Mouse (Mus musculus): Measurements from ENCODE around the gene Kcnk4.

Kcnk4 gene

GRCm38 (mm10) chr19:6936299-6936698 lies 2.0 kb upstream of the Kcnk4 start:
- DNase-seq = no peak

GRCm38 (mm10) chr19:6933436-6934194 lies 700 bp downstream of the Kcnk4 start:
- no peak for DNase-seq

DNA sequence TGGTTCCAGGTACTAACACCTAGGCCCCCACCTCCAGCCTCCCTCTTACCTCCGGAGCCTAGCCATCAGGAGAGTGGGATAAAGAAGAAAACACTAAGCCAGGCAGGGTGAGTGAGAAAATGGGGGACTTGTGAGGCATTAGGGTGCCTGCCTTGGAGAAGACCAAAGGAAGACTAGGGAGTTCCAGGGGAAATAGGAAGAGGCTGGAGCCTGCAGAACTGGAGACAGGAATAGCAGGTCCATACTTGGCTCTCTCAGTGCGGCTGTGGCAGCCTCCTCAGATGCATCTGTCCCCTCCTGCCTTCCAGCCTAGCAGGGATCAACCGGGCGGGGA lies 1.2 kb downstream of the Kcnk4 start:
- no peak for DNase-seq

DNA sequence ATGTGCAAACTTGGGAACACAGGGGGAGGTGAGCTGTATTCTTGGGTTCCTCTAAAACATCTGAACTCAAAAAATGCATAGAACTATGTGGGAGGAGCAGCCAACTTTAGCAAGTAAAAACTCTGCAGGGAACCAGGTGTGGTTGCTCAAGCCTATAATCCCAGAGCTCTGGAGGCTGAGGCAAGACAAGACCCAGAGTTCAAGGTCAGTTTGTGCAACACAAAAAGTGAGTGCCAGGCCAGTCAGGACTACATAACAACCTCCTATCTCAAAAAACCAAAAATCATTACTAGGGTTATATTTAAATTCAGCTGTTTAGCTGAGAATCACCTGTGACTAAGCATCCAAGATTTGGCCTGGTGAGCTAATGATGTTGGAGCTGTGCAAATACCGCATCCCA lies 2.3 kb downstream of the Kcnk4 start:
- no peak for DNase-seq

DNA sequence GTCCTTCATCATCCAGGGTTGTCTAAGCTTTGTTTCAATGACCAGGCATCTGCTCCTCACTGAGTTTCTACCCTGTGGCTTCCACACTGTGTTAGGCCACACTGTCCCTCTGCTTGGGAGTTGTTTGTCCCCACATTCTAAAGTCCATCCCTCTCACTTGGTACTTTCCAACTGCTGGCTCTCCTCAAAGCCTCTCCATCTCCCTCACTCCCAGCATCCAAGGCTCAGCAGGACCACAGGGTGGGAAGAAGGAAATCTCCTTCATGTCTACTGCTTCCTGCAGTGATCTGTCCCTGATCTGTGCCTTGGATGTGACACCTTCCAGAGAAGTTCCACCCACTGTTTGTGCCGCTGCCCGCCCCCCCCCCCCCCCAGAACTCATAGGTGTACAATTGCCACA lies 3.3 kb downstream of the Kcnk4 start:
- DNase-seq = no peak

DNA sequence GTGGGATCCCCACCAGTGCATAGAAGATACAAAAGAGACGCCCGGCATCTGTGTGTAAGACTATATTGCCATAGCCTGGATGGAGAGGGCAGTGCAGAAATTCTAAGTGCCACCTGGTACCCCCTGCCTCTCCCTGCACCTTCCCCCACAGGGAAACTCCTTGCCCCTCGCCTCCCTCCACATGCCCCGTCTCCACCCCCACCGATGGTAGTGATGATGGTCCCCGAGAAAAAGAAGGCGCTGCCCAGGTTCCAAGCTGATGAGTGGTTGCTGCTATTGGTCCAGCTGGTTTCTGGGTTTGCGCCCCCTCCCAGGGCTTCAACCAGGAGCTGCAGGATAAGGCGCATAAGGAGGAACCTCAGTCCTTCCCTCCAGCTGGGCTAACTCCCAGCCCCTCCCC lies 6.2 kb downstream of the Kcnk4 start:
- DNase-seq = no peak

GRCm38 (mm10) chr19:6926559-6927255 lies 7.6 kb downstream of the Kcnk4 start:
- no peak for DNase-seq

DNA sequence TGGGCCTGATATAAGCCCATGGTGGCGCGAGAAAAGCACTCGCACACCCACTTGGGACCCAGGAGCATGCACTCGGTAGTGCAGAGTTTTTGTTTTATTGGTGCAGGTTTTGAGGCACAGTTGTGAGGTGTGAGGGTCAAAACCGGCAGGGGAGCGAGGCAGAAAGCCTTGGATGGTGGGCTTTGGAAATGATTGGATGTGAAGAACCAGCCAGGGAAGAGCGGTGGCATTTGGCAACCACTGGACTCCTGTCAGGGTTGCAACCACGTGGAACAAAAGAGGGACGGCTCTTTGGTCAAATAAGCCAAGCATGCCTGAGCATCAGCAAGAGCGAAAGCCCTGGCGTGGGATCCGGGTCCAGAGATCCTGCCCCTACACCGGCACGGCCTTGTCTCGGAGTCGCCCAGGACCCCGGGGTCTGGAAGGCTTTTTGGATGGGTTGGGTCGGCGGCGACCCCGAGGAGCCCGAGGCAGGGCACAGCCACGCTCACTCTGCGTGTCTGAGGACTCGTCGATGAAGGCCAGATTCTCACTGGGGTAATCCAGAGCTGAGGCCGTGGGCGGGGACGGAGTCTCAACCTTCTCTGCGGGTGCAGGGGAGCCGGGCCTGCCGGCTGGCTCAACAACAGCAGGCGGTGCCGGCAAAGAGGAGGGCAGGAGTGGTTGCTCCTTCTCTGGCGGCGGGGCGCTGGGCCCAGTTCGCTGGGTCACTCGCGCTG lies 8.5 kb downstream of the Kcnk4 start:
- no peak for DNase-seq

DNA sequence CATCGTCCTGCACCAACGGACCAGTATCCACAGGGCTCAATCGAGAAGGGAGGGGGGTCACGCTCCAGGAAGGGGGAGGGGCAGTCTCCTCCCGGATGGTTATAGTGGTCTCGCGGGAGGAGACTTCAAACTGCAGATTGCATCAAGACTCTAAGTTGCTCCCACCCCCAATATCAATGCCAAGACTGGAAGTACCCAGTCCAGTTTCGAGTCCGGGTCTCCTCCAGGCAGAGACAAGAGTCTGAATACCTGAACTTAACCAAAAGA lies 9.1 kb downstream of the Kcnk4 start, which contains the start of gene Catsperz:
Gene Catsperz (minus strand): TSS at position 74 of the 267 bp plus-strand sequence.
- no peak for DNase-seq

- DNase-seq = peak; percentile 93
These were observed 9.6 kb downstream of the Kcnk4 start for GRCm38 (mm10) chr19:6924461-6925306.

GRCm38 (mm10) chr19:6922901-6923735 lies 11.2 kb downstream of the Kcnk4 start:
- no peak for DNase-seq

- DNase-seq = peak; percentile 100
These were observed 12.4 kb downstream of the Kcnk4 start, which contains the start of gene Esrra for GRCm38 (mm10) chr19:6921647-6922567. Esrra (minus strand) TSS chr19:6921813.

DNA sequence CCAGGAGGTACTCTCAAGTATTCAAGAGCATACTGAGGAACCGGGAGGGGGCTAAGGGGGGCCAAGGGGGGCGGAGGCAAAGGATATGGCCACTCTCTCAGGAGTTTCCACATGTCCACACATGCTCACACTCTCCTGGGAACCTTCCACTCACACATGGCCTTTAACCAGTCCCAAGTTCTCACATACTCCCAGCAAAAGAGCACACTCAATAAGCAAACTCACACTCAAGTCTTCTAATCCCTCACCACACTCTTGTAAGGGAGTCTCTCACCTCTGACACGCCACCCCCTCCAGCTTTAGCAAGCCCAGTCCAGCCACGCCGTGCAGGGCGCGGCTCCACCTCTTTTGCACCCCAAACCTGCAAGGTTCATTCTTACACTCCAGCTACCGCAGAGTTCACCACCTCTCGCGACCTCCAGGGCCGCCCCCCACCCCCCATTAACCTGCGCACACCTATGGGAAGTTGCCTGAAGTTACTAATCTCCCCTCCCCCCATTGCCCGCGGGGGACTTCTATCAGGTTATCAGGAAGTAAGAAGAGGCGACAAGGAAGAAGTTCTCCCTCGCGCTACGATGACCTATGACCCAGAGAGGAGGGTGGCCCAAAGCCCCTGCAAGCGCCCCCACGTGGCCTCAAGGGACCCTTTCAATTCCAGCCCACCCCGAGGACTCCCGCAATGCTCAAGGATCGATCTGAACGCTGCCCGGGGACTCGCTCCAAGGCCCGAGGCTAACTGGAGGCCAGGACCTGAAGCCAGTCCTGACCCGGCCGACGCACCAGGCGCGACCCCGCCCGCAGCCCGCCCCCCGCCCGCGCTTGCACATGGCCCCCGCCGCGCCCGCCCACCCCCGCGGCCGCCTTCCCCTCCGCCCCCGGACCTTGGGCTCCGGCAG lies 13.3 kb downstream of the Kcnk4 start:
- DNase-seq = peak; percentile 45

DNA sequence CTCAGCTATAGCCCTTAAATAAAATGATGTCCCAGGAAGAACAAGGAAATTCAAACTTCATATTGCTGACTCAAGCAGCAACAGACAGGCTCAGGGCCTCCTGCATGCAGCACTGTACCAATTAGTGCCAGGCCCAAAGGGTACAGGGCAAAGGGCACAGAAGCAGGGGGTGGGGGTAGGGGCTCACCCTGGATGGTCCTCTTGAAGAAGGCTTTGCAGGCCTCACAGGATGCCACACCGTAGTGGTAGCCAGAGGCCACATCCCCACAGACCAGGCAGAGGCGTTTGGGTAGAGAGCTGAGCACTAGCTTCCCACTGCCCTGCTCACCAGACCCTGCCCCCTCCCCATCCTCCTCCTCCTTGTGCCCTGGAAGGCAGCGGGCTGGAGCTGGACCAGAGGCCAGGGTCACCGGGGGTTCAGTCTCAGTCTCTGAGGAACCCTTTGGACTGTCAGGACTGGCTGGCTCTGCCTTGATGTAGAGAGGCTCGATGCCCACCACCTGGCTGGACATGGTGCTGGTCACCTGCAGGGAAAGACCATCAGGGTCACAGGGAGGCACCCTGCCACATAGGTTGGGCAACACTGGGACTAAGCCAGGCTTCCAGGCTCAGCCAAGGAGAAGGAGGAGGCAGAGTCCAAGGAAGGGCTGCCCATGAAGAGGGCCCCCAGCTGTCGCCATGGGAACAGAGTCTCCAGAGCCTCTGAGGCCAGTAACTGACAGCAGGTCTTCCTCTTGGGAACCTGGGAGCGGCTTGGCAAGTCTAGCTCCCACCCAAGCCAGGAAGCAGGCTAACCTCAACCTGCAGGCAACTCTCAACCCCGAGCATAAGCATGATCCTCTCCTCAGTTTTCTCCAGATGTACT lies 14.2 kb downstream of the Kcnk4 start:
- DNase-seq = peak; percentile 42

DNA sequence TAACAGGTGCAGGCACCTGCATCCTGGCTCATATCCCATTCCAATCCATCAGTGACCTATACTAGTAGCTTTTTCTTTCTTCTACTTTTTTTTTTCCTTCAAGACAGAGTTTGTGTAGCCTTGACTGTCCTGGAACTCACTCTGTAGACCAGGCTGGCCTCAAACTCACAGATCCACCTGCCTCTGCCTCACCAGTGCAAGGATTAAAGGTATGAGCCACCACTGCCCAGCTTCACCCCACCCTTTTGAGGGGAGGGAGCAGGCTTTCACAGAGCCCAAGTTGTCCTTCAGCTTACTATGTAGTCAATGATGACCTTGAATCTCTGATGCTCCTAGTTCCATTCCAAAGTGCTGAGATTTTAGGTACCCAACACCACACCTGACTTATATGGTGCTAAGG lies 14.9 kb downstream of the Kcnk4 start:
- no peak for DNase-seq

DNA sequence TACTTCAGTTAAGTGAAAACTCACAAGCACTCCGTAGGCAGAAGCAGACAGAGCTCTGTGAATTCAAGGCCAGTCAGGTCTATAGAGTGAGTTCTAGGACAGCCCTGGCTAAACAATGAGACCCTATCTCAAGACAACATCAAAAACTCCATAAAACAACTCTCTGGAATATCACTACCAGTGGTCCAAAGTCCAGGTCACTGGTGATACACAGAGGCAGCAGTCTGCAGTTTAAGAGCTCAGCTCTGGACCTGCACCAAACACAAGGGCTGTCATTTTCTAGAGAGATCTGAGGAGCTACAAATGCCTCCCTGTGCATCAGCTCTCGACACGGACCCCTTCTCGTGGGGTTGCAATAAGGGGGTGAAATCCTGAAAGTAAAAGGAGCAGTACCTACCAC lies 16.0 kb downstream of the Kcnk4 start:
- DNase-seq = no peak

- no peak for DNase-seq
These were observed 17.8 kb downstream of the Kcnk4 start for GRCm38 (mm10) chr19:6916496-6916895.

DNA sequence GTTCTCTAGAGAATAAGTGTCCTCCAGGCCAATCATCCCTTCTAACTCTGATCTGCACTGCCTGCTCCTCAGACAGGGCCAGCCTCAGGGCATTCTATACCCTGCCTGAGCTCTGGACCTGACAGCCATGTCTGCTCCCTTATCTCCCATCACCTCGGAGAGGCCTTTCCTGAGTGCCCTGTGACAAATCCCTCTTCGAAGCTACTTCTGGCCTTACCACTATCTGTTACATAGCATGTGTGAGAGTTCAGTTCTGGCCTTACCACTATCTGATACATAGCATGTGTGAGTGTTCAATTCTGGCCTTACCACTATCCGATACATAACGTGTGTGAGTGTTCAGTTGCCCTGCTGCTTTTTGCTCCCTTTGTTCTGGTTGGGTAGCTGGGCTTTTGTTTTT lies 19.0 kb downstream of the Kcnk4 start:
- DNase-seq = no peak

- no peak for DNase-seq
These were observed 19.8 kb downstream of the Kcnk4 start for GRCm38 (mm10) chr19:6914540-6914939.

Measured in lung, postnatal 14 days (tissue).